Comparison of ENCODE assay signal across 10 mouse cellular contexts in the genomic region with DNA sequence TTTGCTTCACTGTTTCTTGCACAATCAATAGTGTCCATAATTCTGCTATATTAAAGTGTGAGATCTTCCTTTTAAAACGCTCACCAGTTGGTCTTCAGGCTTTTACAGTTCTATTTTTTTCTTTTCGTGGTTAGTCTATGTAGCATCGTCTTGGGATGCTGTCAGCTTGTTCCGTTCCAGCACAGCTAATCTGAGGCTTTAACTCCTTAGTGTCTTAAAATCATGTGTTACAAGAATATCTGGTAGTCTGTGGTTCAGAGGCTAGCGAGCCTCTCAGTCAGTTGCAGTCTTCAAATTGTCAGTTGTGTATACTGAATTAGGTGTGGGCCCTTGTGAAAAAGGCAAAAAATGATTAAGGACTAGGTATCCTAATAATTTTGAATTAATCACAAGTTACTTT. TPM values are rescaled to one million over a fixed set of nuclear protein-coding genes. Genes with fewer than 3 reads are reported as not detected.
DNase-seq lines count a peak whose midpoint lies in the region; ATAC-seq and TF ChIP-seq lines count a peak whose summit lies in the region.
"Had no signal": no experiment of that assay in that cellular context is flagged by ENCODE, and none has a peak within 500 bp of the region (broad histone marks: within the 10 kb centered on the region; RNA-seq: fewer than 3 reads in every experiment).

No protein-coding gene starts in this region.

- no peak for TF ChIP-seq CTCF in cortical plate, adult 2 months (IDR thresholded peaks at IDR 0.05; ENCODE audit: extremely low read depth, insufficient read depth, low read length)

- H3K4me2 ChIP-seq in heart, embryonic 12.5 days: peak overlapping the region; percentile 56
- peak overlapping the region; percentile 26; the same call in 1 of the 2 replicates for H3K4me2 ChIP-seq in midbrain, embryonic 11.5 days
- no peak overlapping the region for H3K4me2 ChIP-seq in intestine, embryonic 16.5 days (ENCODE audit: low read depth, low read length)
- H3K4me2 ChIP-seq: intestine, embryonic 15.5 days; liver, embryonic 11.5 days had no signal

- no peak for DNase-seq in heart, adult 8-10 months (ENCODE audit: low spot score)
- DNase-seq in MN1 (ENCODE audit: low spot score): peak; percentile 49
- DNase-seq in midbrain, embryonic 11.5 days (ENCODE audit: low spot score, missing footprints): no peak
- no peak for DNase-seq in testis, postnatal 14 days (ENCODE audit: low spot score)
- DNase-seq: layer of hippocampus, adult 9-11 months had no signal

- H3K27ac ChIP-seq in heart, embryonic 12.5 days (ENCODE audit: poor library complexity, severe bottlenecking): no peak overlapping the region
- peak overlapping the region; percentile 71; the same call in 1 of the 2 replicates for H3K27ac ChIP-seq in cortical plate, adult 2 months (ENCODE audit: insufficient read depth, low read length)
- no peak overlapping the region for H3K27ac ChIP-seq in midbrain, embryonic 11.5 days (ENCODE audit: low read depth, low read length)
- H3K27ac ChIP-seq in intestine, embryonic 16.5 days (ENCODE audit: low read length): no peak overlapping the region
- H3K27ac ChIP-seq: intestine, embryonic 15.5 days had no signal

- peak overlapping the region; percentile 40; the same call in 1 of the 2 replicates for H3K9ac ChIP-seq in heart, embryonic 12.5 days
- H3K9ac ChIP-seq in midbrain, embryonic 11.5 days (ENCODE audit: low read length): no peak overlapping the region
- H3K9ac ChIP-seq in intestine, embryonic 16.5 days (ENCODE audit: low read depth, low read length): no peak overlapping the region
- H3K9ac ChIP-seq: intestine, embryonic 15.5 days had no signal

- peaks cover 10% of the 10 kb centered on the region; the same call in 1 of the 2 replicates for H3K36me3 ChIP-seq in heart, embryonic 12.5 days
- H3K36me3 ChIP-seq in midbrain, embryonic 11.5 days (ENCODE audit: control insufficient read depth, insufficient read depth, low read length): no peaks in the 10 kb centered on the region
- H3K36me3 ChIP-seq in intestine, embryonic 16.5 days (ENCODE audit: control insufficient read depth, insufficient read depth, low read length): no peaks in the 10 kb centered on the region
- H3K36me3 ChIP-seq: intestine, embryonic 15.5 days had no signal

- no peaks in the 10 kb centered on the region for H3K9me3 ChIP-seq in heart, embryonic 12.5 days (replicated peaks)
- H3K9me3 ChIP-seq in midbrain, embryonic 11.5 days (ENCODE audit: control insufficient read depth, low read length): no peaks in the 10 kb centered on the region
- no peaks in the 10 kb centered on the region for H3K9me3 ChIP-seq in intestine, embryonic 16.5 days (ENCODE audit: control insufficient read depth, low read length)
- H3K9me3 ChIP-seq: intestine, embryonic 15.5 days had no signal

- 35% methylated on average over 5 of the region's 5 CpGs for WGBS in heart, embryonic 12.5 days
- 55% methylated on average over 5 of the region's 5 CpGs for WGBS in midbrain, embryonic 11.5 days
- WGBS in intestine, embryonic 16.5 days: 44% methylated on average over 5 of the region's 5 CpGs

- peak overlapping the region; percentile 40 for H3K4me3 ChIP-seq in heart, embryonic 12.5 days
- peak overlapping the region; percentile 35 for H3K4me3 ChIP-seq in cortical plate, adult 2 months (ENCODE audit: insufficient read depth, low read length)
- peak overlapping the region; percentile 17; the same call in 1 of the 2 replicates for H3K4me3 ChIP-seq in midbrain, embryonic 11.5 days (ENCODE audit: low read depth, low read length)
- no peak overlapping the region for H3K4me3 ChIP-seq in intestine, embryonic 16.5 days (ENCODE audit: low read length)
- H3K4me3 ChIP-seq: intestine, embryonic 15.5 days had no signal

- TF ChIP-seq POLR2A in cortical plate, adult 2 months (IDR thresholded peaks at IDR 0.05; ENCODE audit: extremely low read depth, insufficient read depth, low read length): no peak

- peaks cover 3% of the 10 kb centered on the region; the same call in 1 of the 2 replicates for H3K4me1 ChIP-seq in heart, embryonic 12.5 days (replicated peaks)
- H3K4me1 ChIP-seq in cortical plate, adult 2 months (ENCODE audit: control insufficient read depth, insufficient read depth, low read length): peaks cover 2% of the 10 kb centered on the region; the same call in 1 of the 2 replicates
- H3K4me1 ChIP-seq in midbrain, embryonic 11.5 days (ENCODE audit: control insufficient read depth, insufficient read depth, low read length): no peaks in the 10 kb centered on the region
- H3K4me1 ChIP-seq in intestine, embryonic 16.5 days (ENCODE audit: control insufficient read depth, insufficient read depth, low read length): 0 out of 2 replicates have a peak, but pooled peaks cover 3% of the 10 kb centered on the region
- H3K4me1 ChIP-seq: intestine, embryonic 15.5 days had no signal

- no peaks in the 10 kb centered on the region for H3K27me3 ChIP-seq in heart, embryonic 12.5 days (replicated peaks)
- no peaks in the 10 kb centered on the region for H3K27me3 ChIP-seq in midbrain, embryonic 11.5 days (ENCODE audit: control insufficient read depth, insufficient read depth, low read length)
- no peaks in the 10 kb centered on the region for H3K27me3 ChIP-seq in intestine, embryonic 16.5 days (replicated peaks; ENCODE audit: control insufficient read depth, insufficient read depth, low read length)
- H3K27me3 ChIP-seq: intestine, embryonic 15.5 days had no signal

- no peak for ATAC-seq in heart, embryonic 12.5 days (ENCODE audit: insufficient number of reproducible peaks, low FRiP score)
- peak; percentile 50; the same call in 1 of the 2 replicates for ATAC-seq in midbrain, embryonic 11.5 days (ENCODE audit: low FRiP score)
- no peak for ATAC-seq in intestine, embryonic 16.5 days
- ATAC-seq: intestine, embryonic 15.5 days had no signal

RNA-seq across cellular contexts. Expression of gene Gpr22, which starts 1.5 kb away (rescaled TPM):
- 14.2 and 17.5 TPM in 2 replicates for polyA plus RNA-seq in heart, embryonic 12.5 days (2016; fragmentation: Nextera tagmentation; extraction: Ambion mirVana)
- total RNA-seq in heart, adult 8-10 months (2022): 10 to 100 TPM; 20.5 to 30.8 (median 28.3) TPM
- 26.5 and 33.1 TPM in 2 replicates for polyA plus RNA-seq in cortical plate, adult 2 months (2012; rRNA removed)
- 6.2 and 8.4 TPM in 2 replicates for polyA plus RNA-seq in midbrain, embryonic 11.5 days (2014; fragmentation: Nextera tagmentation; extraction: Ambion mirVana)
- 3.4 and 3.9 TPM in 2 replicates for polyA plus RNA-seq in intestine, embryonic 16.5 days (2015; fragmentation: Nextera tagmentation; extraction: Ambion mirVana)

RNA-seq across cellular contexts. Expression of gene Cog5, which starts 57.6 kb away (rescaled TPM):
- 33.5 and 34.2 TPM in 2 replicates for polyA plus RNA-seq in heart, embryonic 12.5 days (2016; fragmentation: Nextera tagmentation; extraction: Ambion mirVana)
- 10 to 100 TPM; 56.3 to 63.2 (median 59.0) TPM for total RNA-seq in heart, adult 8-10 months (2022)
- polyA plus RNA-seq in cortical plate, adult 2 months (2012; rRNA removed): 30.1 and 30.6 TPM in 2 replicates
- polyA plus RNA-seq in midbrain, embryonic 11.5 days (2014; fragmentation: Nextera tagmentation; extraction: Ambion mirVana): 34.3 and 41.6 TPM in 2 replicates
- 20.6 and 22.7 TPM in 2 replicates for polyA plus RNA-seq in intestine, embryonic 16.5 days (2015; fragmentation: Nextera tagmentation; extraction: Ambion mirVana)

RNA-seq across cellular contexts. Expression of gene Dus4l, which starts 57.6 kb away (rescaled TPM):
- 7.2 and 7.9 TPM in 2 replicates for polyA plus RNA-seq in heart, embryonic 12.5 days (2016; fragmentation: Nextera tagmentation; extraction: Ambion mirVana)
- 1 to 10 TPM; 5.2 to 9.2 (median 7.0) TPM for total RNA-seq in heart, adult 8-10 months (2022)
- 6.6 and 7.4 TPM in 2 replicates for polyA plus RNA-seq in cortical plate, adult 2 months (2012; rRNA removed)
- 9.1 and 9.9 TPM in 2 replicates for polyA plus RNA-seq in midbrain, embryonic 11.5 days (2014; fragmentation: Nextera tagmentation; extraction: Ambion mirVana)
- 7.2 and 8.6 TPM in 2 replicates for polyA plus RNA-seq in intestine, embryonic 16.5 days (2015; fragmentation: Nextera tagmentation; extraction: Ambion mirVana)
